Mouse (Mus musculus): ENCODE results near the gene Zfp933.

The Zfp933 gene

DNA sequence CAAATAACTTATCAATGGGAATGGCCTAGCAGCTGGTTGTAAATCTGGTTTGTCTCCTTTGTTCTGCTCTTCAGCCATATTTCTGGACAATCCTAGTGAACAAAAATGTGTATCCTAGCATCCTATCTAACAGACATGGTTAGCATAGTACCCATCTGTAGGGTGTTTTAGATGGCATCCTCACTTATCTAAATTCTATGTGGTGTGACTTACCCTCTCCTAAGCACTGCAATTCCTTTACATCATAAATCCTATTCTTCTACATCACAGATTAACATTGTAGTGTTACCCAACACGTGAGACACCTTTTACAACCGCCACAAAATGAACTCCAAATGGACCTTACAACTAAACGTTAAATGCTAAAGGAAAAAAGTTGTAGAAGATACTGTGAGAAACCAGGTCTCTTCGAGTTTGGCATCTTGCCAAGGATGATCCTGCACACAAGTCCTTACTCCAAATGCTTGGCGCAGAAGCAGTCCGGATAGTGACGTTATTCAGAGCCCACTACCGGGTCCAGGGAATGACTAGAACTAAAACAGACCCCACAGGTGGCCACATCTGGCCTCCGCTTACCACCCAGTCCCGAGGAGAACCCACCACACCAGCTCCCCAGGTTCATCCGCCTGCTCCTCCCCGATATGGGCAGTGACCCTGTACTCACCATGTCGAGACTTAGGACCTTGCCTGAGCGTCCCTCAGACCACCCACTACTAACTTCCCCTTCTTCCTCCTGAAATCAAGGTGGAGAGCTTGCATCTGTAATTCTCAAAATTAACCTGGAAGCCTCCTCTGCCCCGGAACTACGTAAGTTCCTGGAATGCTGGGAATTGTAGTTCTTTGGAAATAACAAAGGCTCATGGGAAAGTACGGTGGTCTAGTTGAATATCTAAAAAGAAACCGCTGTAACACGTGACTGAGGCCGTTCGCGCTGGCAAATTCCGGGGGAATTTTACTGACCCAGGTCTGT, at the start of gene Zfp933:
Gene Zfp933 (minus strand): TSS at position 753 of the 970 bp plus-strand sequence.
- peak; percentile 66 for DNase-seq (ENCODE audit: extremely low read depth, insufficient read length, low spot score)

- no peak for DNase-seq (ENCODE audit: extremely low read depth, insufficient read length, low spot score)
These were observed 49.2 kb upstream of the Zfp933 start for GRCm38 (mm10) chr4:147897348-147897747.

- DNase-seq (ENCODE audit: extremely low read depth, insufficient read length, low spot score) = no peak
These were observed 48.2 kb upstream of the Zfp933 start for GRCm38 (mm10) chr4:147896411-147896810.

DNA sequence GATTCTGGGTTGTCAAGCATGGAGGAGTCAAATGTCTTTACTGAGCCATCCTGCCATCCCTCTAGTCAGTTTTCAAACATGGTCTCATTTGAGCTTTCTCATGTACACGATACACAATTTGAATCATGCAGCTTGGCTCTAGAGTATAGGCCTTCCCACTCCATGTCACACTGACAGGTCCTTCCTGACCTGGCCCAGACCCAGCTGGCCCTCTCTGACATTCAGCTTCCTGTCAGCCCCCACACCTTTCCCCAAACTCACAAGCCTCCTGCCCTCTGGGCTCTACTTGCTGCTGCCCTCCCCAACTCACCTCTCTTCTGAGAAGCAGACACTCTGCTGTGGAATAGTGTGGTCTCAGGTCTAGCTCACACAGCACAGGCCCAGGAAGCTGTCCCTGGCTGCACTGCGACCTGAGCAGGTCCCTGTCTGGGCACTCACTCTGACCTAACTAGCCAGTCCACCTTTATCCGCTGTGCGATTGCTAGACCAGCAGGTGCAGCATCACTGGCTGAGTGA, 47.7 kb upstream of the Zfp933 start:
- DNase-seq (ENCODE audit: extremely low read depth, insufficient read length, low spot score) = no peak

GRCm38 (mm10) chr4:147890341-147890740, 42.2 kb upstream of the Zfp933 start:
- no peak for DNase-seq (ENCODE audit: extremely low read depth, insufficient read length, low spot score)

DNA sequence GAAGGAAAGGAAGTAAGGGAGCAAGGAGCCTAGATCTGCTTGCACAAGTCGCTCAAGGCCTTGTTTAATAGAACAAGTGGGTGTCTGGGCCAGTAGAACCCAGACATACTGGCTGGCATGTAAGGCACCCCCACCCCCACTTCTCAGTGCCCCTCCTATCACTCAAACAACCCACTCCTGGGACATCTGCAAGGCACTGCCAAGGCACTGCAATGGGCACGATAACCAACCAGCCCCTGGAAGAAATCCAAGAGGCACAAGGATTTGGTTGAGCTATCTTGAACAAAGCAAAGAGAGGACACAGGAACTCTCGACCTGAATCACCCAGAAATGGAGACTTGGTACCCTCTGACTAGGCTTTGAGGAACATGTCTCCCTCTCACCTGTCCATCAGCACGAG, 40.1 kb upstream of the Zfp933 start:
- no peak for DNase-seq (ENCODE audit: extremely low read depth, insufficient read length, low spot score)

DNA sequence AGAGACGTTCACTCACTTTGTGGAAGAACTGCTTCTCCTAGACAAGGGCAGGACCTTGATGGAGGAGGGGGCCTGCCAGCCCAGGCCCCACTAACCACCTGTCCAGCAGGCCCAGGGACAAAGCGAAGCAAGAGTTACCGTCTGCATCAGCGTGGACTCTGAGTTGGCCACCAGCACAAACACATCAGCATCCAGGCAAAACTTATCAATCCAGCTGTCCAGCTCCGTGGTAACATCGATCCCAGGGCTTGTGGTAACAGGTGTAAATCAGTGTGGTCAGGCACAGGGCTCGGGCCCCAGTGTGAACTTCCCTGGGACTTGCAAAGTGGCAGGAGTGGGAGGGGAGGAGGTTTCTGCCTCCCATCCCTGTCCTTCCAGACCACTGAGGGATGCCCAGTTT, 39.1 kb upstream of the Zfp933 start:
- no peak for DNase-seq (ENCODE audit: extremely low read depth, insufficient read length, low spot score)

GRCm38 (mm10) chr4:147886158-147886557, 38.0 kb upstream of the Zfp933 start:
- no peak for DNase-seq (ENCODE audit: extremely low read depth, insufficient read length, low spot score)

DNA sequence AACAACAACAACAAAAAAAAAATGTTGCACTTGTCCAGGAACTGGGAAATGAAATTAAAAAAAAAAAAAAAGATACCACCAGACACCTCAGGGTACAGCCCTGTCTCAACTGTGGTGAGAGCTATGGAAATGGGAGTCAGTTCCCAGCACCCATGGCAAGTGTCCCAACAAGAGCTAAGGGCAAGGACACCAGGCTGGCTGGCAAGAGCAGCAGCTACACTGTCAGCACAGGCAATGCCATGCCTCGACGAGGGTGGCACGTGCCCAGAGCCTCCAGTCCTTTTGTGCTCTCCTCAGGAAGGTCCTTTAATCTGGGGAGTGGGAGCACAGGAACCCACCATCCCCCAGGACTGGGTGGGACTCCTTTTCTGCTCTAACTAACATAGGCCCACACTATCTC, 36.0 kb upstream of the Zfp933 start:
- no peak for DNase-seq (ENCODE audit: extremely low read depth, insufficient read length, low spot score)

DNA sequence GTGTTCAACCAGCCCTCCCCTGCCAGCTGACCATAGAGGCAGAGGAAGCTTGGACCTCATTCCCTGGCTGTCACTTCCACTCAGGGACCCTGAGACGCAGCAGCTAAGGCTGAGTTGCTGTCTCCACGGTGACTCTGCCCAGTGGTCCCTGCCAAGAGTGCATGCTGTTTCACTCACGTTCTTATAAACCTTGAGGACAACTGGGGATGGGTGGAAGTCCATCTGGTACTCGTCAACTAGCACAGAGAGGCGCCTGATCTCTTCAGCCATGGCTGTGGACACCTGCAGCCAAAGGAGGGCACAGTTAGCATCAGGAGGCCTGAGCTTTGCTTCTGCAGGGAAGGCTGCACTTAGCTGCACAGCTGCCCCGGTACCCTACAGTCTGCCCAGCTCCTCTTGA, 34.9 kb upstream of the Zfp933 start:
- no peak for DNase-seq (ENCODE audit: extremely low read depth, insufficient read length, low spot score)

- DNase-seq (ENCODE audit: extremely low read depth, insufficient read length, low spot score) = no peak
These were observed 33.6 kb upstream of the Zfp933 start for GRCm38 (mm10) chr4:147881792-147882191.

DNA sequence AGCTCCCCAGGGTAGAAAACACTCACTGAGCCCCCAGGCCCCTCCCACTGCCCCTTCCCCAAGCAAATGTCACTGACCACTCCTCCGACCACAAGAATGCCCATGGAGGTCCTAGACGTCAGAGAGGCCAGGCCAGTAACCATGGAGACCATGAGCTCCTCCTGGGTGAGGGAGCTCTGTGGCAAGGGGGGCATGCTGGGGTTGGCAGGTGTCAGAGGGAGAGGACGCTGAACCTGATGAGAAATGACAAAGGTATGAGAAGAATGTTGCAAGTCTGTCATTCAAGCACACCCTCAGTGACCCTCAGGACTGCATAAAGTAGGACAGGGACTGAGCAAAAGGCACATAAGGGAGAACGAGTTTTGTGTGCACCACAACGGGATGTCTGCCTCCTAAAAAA, 31.7 kb upstream of the Zfp933 start:
- DNase-seq (ENCODE audit: extremely low read depth, insufficient read length, low spot score) = peak; percentile 57

- no peak for DNase-seq (ENCODE audit: extremely low read depth, insufficient read length, low spot score)
These were observed 31.3 kb upstream of the Zfp933 start for GRCm38 (mm10) chr4:147879456-147879855.

DNA sequence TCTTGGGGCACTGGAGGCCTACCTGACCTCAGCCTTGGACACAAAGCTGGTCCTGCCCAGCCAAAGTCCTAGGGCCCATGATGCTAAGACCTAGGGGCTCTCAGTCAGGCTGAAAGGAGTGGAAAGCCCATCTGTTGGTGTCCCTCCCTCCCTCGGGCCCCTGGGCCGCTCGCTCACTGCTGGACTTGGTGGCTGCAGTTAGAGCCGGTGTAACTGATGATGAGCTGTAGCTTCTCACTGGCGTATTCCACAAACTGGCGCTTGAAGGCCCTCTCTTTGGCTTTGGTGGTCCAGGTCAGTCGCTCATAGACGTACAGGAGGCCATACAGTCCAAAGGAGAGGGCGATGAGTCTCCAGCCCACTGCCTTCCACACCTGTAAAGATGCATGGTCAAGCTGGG, 30.4 kb upstream of the Zfp933 start:
- no peak for DNase-seq (ENCODE audit: extremely low read depth, insufficient read length, low spot score)

DNA sequence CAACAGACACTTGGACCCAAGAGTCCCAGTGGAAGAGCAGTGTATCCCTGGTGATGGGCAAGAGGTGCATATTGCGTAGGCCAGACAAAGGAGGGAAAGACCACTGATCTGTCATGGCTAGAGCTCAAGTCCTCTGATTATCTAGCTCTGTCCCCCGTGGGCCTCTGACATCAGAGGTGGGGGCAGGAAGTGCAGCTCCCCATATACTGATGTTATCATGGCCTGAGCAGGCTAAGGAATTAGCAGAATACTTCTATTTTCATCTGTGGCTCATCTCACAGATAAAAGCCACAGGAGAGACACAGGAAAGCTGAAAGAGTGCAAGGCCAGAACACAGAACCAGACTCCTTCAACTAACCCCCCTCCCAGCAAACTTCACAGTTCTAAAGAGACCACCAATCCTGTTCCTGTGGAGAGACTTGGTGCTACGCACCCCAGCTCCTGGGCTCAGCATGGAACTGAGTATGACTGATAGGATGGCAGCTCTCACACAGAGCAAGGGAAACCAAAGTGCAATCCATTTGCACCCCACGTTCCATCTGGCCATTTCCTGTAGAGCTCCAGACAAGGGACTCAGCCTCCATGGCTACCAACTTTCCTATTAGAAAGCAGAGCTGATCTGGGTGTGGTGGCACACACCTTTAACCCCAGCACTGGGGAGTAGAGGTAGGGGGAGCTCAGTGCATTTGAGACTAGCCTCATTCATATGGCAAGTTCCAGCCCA, 27.8 kb upstream of the Zfp933 start:
- no peak for DNase-seq (ENCODE audit: extremely low read depth, insufficient read length, low spot score)

- no peak for DNase-seq (ENCODE audit: extremely low read depth, insufficient read length, low spot score)
These were observed 21.1 kb upstream of the Zfp933 start for GRCm38 (mm10) chr4:147869238-147869637.

GRCm38 (mm10) chr4:147868450-147869031, 20.4 kb upstream of the Zfp933 start, which contains the start of the genes Miip and Fv1:
TSS of gene Miip (minus strand) at chr4:147868816.
TSS of gene Fv1 (plus strand) at chr4:147868979.
- DNase-seq (ENCODE audit: extremely low read depth, insufficient read length, low spot score) = peak; percentile 92

DNA sequence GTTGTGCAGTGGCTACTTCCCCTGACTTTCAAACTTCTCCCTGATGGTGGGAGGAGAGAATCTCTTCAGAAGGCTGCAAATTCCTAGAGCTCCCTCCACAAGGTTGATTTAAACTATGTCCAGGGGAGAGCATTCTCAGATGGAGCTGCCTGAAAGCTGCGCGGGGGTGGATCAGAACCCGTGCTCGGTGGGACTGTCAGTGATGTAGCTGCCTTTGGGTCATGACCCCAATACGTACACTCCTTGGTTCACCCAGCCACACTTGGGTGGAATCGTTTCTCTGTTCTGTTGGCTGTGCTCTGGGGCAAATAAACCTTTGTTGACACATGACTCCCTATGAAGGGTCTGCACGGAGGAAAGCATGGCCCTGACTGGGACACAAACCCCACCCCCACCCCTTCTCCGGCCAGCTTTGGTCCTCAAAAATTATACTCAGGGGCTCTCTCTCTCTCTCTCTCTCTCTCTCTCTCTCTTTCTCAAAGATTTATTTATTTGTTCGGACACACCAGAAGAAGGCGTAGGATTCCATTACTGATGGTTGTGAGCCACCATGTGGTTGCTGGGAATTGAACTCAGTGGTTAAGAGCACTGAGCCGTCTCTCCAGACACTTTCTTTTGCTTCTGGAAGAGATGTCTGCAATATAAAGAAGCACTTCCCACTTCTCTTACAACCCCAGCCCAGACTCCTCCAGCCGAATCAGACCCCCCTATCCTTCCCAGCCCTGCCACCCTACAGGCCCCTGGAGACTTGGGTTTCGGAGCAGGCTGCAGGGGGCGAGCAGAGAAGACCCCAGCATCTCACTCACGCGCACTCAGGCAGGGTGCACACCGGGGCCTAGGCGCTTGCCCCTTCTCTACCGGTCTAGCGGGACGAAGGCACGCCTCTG, 19.6 kb upstream of the Zfp933 start:
- no peak for DNase-seq (ENCODE audit: extremely low read depth, insufficient read length, low spot score)

DNA sequence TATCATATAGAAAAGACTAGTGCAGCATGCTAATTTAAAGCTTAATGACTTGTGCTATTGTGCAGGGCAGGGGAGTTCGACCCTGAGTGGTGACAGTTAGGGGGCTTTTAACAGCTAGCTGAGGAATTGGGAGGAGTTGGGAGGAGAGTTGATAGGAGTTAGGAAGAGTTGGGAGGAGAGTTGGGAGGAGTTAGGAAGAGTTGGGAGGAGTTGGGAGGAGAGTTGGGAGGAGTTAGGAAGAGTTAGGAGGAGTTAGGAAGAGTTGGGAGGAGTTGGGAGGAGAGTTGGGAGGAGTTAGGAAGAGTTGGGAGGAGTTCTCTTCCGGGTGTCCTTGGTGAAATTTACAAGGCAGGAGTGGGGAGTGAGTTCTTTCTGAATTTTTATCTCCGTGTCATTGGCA, 18.6 kb upstream of the Zfp933 start:
- DNase-seq (ENCODE audit: extremely low read depth, insufficient read length, low spot score) = peak; percentile 38

DNA sequence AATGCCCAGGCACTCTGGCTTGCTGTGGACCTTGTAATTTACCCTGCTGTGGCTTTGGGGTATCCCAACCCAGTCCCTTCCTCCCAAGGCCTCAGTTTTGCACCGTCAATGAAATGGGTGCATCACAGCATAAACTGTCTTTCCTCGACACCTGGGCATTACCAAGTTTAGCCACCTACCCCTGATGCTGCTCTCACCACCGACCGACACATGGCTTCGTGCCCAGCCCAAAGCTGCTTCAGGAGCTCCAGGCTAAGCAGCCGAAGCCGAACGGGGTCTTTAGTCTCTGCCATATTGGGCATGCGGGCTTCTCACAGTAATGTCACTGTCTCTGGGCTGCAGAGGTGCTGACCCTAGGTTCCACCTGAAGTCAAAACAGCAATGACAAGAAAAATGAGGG, 17.9 kb upstream of the Zfp933 start:
- DNase-seq (ENCODE audit: extremely low read depth, insufficient read length, low spot score) = no peak
